Mouse (Mus musculus): Measurements from ENCODE around the gene Osbpl3. TPM values are rescaled to one million over a fixed set of nuclear protein-coding genes. Genes with fewer than 3 reads are reported as not detected.
A peak's percentile ranks its signal among the peaks of the same experiment; 100 is the strongest.

The Osbpl3 gene
- polyA plus RNA-seq, 1 experiment from 2014 or later = 14.5 TPM

- Histone ChIP-seq H3K27me3 (ENCODE audit: control insufficient read depth, insufficient read depth, low read length) (no peaks in the 10 kb centered on the region), H3K4me2 (replicated peaks; ENCODE audit: low read depth) (no peak overlapping the region), H3K36me3 (ENCODE audit: control insufficient read depth, insufficient read depth, low read length) (no peaks in the 10 kb centered on the region), H3K9ac (ENCODE audit: low read length) (no peak overlapping the region), H3K4me3 (ENCODE audit: low read depth, low read length) (no peak overlapping the region), H3K9me3 (ENCODE audit: control insufficient read depth, low read length) (no peaks in the 10 kb centered on the region), H3K4me1 (replicated peaks; ENCODE audit: control insufficient read depth, insufficient read depth) (0 out of 2 replicates have a peak, but pooled peaks cover 2% of the 10 kb centered on the region), H3K27ac (replicated peaks) (no peak overlapping the region)
- DNase-seq (ENCODE audit: low spot score) (peak; percentile 38), ATAC-seq (ENCODE audit: low FRiP score, low TSS enrichment) (peak; percentile 94)
- 35% methylated on average over 5 of the region's 5 CpGs for WGBS
- TF ChIP-seq CTCF (IDR thresholded peaks at IDR 0.05; ENCODE audit: low read depth) (no peak), EP300 (optimal IDR thresholded peaks at IDR 0.05) (no peak)
Measured at GRCm38 (mm10) chr6:50390313-50390712, 65.7 kb downstream of the Osbpl3 start.

- Histone ChIP-seq H3K4me1 (replicated peaks; ENCODE audit: control insufficient read depth, insufficient read depth) (no peaks in the 10 kb centered on the region), H3K9ac (ENCODE audit: low read length) (no peak overlapping the region), H3K36me3 (ENCODE audit: control insufficient read depth, insufficient read depth, low read length) (no peaks in the 10 kb centered on the region), H3K9me3 (ENCODE audit: control insufficient read depth, low read length) (no peaks in the 10 kb centered on the region), H3K27ac (replicated peaks) (no peak overlapping the region), H3K4me2 (replicated peaks; ENCODE audit: low read depth) (no peak overlapping the region), H3K4me3 (ENCODE audit: low read depth, low read length) (no peak overlapping the region), H3K27me3 (ENCODE audit: control insufficient read depth, insufficient read depth, low read length) (no peaks in the 10 kb centered on the region)
- no peak for ATAC-seq (ENCODE audit: low FRiP score, low TSS enrichment)
- DNase-seq (ENCODE audit: low spot score) = no peak
- TF ChIP-seq EP300 (optimal IDR thresholded peaks at IDR 0.05) = no peak
- WGBS = 66% methylated on average over 5 of the region's 5 CpGs
Measured at GRCm38 (mm10) chr6:50387629-50388028, 68.4 kb downstream of the Osbpl3 start.

GRCm38 (mm10) chr6:50386497-50386896 is 69.5 kb downstream of the Osbpl3 start:
- H3K27me3 ChIP-seq (ENCODE audit: control insufficient read depth, insufficient read depth, low read length) = no peaks in the 10 kb centered on the region
- TF ChIP-seq CTCF (IDR thresholded peaks at IDR 0.05; ENCODE audit: low read depth) = peak; percentile 16; the same call in 1 of the 2 replicates
- TF ChIP-seq EP300 (optimal IDR thresholded peaks at IDR 0.05) = no peak
- ATAC-seq (ENCODE audit: low FRiP score, low TSS enrichment) = no peak
- H3K4me2 ChIP-seq (replicated peaks; ENCODE audit: low read depth) = no peak overlapping the region
- H3K9ac ChIP-seq (ENCODE audit: low read length) = no peak overlapping the region
- H3K36me3 ChIP-seq (ENCODE audit: control insufficient read depth, insufficient read depth, low read length) = no peaks in the 10 kb centered on the region
- no peak for DNase-seq (ENCODE audit: low spot score)
- no peak overlapping the region for H3K27ac ChIP-seq (replicated peaks)
- 87% methylated on average over 4 of the region's 4 CpGs for WGBS
- H3K4me1 ChIP-seq (replicated peaks; ENCODE audit: control insufficient read depth, insufficient read depth) = no peaks in the 10 kb centered on the region
- H3K4me3 ChIP-seq (ENCODE audit: low read depth, low read length) = no peak overlapping the region
- H3K9me3 ChIP-seq (ENCODE audit: control insufficient read depth, low read length) = no peaks in the 10 kb centered on the region

- TF ChIP-seq EP300 (optimal IDR thresholded peaks at IDR 0.05) (no peak), CTCF (IDR thresholded peaks at IDR 0.05; ENCODE audit: low read depth) (no peak)
- 89% methylated on average over 8 of the region's 8 CpGs for WGBS
- no peaks in the 10 kb centered on the region for H3K4me1 ChIP-seq (replicated peaks; ENCODE audit: control insufficient read depth, insufficient read depth)
- no peak for DNase-seq (ENCODE audit: low spot score)
- ATAC-seq (ENCODE audit: low FRiP score, low TSS enrichment) = no peak
- no peak overlapping the region for H3K27ac ChIP-seq (replicated peaks)
- no peaks in the 10 kb centered on the region for H3K27me3 ChIP-seq (ENCODE audit: control insufficient read depth, insufficient read depth, low read length)
- H3K4me2 ChIP-seq (replicated peaks; ENCODE audit: low read depth) = no peak overlapping the region
- H3K4me3 ChIP-seq (ENCODE audit: low read depth, low read length) = no peak overlapping the region
- H3K9ac ChIP-seq (ENCODE audit: low read length) = no peak overlapping the region
- H3K36me3 ChIP-seq (ENCODE audit: control insufficient read depth, insufficient read depth, low read length) = no peaks in the 10 kb centered on the region
- no peaks in the 10 kb centered on the region for H3K9me3 ChIP-seq (ENCODE audit: control insufficient read depth, low read length)
Measured at GRCm38 (mm10) chr6:50385451-50386013, 70.5 kb downstream of the Osbpl3 start.

GRCm38 (mm10) chr6:50382711-50383110 is 73.3 kb downstream of the Osbpl3 start:
- peak overlapping the region; percentile 49 for H3K27ac ChIP-seq (replicated peaks)
- no peaks in the 10 kb centered on the region for H3K9me3 ChIP-seq (ENCODE audit: control insufficient read depth, low read length)
- peaks cover 3% of the 10 kb centered on the region; the same call in 1 of the 2 replicates for H3K4me1 ChIP-seq (replicated peaks; ENCODE audit: control insufficient read depth, insufficient read depth)
- H3K9ac ChIP-seq (ENCODE audit: low read length) = no peak overlapping the region
- DNase-seq (ENCODE audit: low spot score) = no peak
- no peaks in the 10 kb centered on the region for H3K27me3 ChIP-seq (ENCODE audit: control insufficient read depth, insufficient read depth, low read length)
- no peaks in the 10 kb centered on the region for H3K36me3 ChIP-seq (ENCODE audit: control insufficient read depth, insufficient read depth, low read length)
- no peak for TF ChIP-seq CTCF (IDR thresholded peaks at IDR 0.05; ENCODE audit: low read depth)
- TF ChIP-seq EP300 (optimal IDR thresholded peaks at IDR 0.05) = no peak
- H3K4me3 ChIP-seq (ENCODE audit: low read depth, low read length) = no peak overlapping the region
- 0 out of 2 replicates have a peak, but pooled peaks have one; percentile 13 for ATAC-seq (ENCODE audit: low FRiP score, low TSS enrichment)
- WGBS = 68% methylated on average over 7 of the region's 7 CpGs
- H3K4me2 ChIP-seq (replicated peaks; ENCODE audit: low read depth) = no peak overlapping the region

GRCm38 (mm10) chr6:50382196-50382595 is 73.8 kb downstream of the Osbpl3 start:
- Histone ChIP-seq H3K4me2 (replicated peaks; ENCODE audit: low read depth) (peak overlapping the region; percentile 49; the same call in 1 of the 2 replicates), H3K9ac (ENCODE audit: low read length) (no peak overlapping the region), H3K27me3 (ENCODE audit: control insufficient read depth, insufficient read depth, low read length) (no peaks in the 10 kb centered on the region), H3K4me1 (replicated peaks; ENCODE audit: control insufficient read depth, insufficient read depth) (peaks cover 3% of the 10 kb centered on the region; the same call in 1 of the 2 replicates), H3K9me3 (ENCODE audit: control insufficient read depth, low read length) (no peaks in the 10 kb centered on the region), H3K4me3 (ENCODE audit: low read depth, low read length) (peak overlapping the region; percentile 0; the same call in 1 of the 2 replicates), H3K36me3 (ENCODE audit: control insufficient read depth, insufficient read depth, low read length) (no peaks in the 10 kb centered on the region), H3K27ac (replicated peaks) (peak overlapping the region; percentile 81)
- WGBS = 24% methylated on average over 8 of the region's 8 CpGs
- ATAC-seq (ENCODE audit: low FRiP score, low TSS enrichment) (no peak), DNase-seq (ENCODE audit: low spot score) (no peak)
- TF ChIP-seq EP300 (optimal IDR thresholded peaks at IDR 0.05) = no peak
- TF ChIP-seq CTCF (IDR thresholded peaks at IDR 0.05; ENCODE audit: low read depth) = no peak

Data from stomach, postnatal 0 days (tissue).